Mouse (Mus musculus): ENCODE measurements around the gene Dnajc11. TPM values are rescaled to one million over a fixed set of nuclear protein-coding genes. Genes with fewer than 3 reads are reported as not detected.

Gene Dnajc11
- polyA plus RNA-seq (2014; fragmentation: Illumina TruSeq; extraction: RNeasy Lipid Tissue Mini Kit (QIAGEN cat#74804); ENCODE audit: low read depth, low replicate concordance), result 47.2 TPM

DNA sequence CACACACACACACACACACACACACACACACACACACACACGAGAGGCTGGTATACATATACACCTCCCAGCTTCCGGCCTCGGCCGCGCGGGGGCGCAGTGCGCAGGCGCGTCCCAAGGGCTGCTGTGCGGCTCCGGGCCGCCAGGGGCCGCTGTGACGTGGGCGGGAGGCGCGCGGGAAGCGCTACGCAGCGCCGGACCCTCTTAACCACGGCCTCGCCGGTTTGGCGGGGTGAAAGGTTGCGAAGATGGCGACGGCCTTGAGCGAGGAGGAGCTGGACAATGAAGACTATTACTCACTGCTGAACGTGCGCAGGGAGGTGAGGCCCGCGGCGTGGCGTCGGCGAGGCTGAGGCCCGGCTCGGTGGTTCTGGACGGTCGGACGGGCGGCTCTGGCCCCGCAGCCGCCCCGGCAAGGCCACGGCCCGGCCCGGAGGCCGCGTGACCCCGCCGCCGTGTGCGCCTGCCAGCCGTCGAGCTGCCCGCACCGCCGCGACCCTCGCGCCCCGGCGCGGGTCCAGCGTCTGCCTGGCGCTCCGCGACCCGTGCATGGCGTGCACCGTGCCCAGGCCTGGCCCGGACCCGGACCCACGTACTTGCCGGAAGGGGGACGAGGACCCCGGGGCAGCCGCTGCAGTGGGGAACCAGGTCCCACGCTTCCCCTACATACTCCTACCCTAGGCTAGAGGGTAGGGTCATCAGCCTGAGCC lies at the start of gene Dnajc11:
TSS of gene Dnajc11 (plus strand) at position 187 of the 710 bp plus-strand sequence.

DNA sequence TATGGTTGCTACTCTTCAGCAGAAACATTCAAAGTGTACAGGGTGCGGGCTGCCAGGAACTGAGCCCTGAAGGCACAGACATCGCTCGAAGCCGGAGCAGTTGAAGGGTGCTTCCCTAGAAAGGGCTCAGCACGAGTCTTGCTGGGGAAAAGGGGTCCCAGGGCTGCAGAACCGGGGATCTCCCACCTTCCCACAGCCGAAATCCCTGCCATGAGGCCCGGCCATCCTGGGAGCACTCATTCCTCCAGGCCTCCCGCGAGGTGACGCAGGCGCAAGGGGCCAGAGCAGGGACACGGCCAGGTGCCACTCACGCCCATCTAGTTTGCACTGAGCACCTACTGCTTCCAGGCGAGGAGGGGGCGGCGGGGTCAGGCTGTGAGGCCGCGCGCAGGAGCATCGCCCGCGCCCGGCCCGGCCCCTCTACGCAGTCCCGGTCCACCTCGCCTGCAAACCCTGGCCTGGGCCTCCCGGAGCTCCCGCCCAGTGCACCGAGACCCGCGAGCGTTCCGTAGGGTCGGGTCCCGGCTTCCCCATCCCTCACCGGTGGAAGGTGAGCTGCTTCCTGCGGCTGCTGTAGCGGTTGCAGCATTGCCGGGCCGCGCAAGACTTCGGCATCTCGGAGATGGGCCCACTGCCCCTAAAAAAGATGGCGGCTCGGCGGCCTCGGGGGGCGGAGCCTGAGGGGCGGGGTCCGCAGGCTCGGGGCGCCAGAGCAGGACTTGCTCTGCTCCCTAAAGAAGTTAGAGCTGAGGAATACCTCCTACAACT lies 55.0 kb downstream of the Dnajc11 start, which contains the start of gene Thap3:
TSS of gene Thap3 (minus strand) at position 656 of the 768 bp plus-strand sequence.

DNA sequence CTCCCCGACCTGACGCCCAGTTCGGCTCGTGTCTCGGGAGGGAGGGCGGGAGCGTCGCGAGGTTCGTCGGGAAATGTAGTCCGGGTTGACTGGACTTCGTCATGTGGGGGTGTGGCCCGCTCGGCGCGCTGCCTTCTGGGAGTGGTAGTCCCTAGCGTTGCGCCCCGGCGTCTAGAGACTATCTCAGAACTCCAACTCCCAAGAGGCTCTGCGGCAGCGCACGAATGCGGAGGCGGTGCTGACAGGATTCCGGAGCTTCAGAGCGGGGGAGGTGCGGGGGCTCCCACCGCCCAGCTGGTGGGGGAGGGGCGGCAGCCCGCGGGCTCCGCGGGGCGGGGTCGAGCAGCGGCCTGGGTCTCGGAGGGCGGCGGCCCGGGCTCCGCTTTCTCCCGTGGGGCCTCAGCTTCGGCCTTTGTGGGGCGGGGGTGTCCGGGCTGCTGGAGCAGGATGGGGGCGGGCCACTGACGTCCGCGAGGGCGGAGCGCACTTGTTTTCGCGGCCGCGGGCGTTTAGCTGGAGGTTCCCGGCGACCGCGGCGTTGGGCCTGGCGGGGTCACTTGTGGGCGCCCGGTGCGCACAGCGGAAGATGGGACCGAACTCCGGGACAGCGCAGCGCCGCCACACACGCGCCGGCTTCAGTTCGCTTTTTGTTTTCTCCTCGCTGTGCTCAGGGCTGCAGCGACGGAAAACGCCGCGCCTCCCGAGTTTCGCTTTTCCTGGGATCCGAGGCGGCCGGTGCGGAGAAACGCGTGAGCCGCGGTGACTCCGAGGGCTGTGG lies 62.9 kb downstream of the Dnajc11 start, which contains the start of gene Phf13:
TSS of gene Phf13 (minus strand) at position 86 of the 778 bp plus-strand sequence.

DNA sequence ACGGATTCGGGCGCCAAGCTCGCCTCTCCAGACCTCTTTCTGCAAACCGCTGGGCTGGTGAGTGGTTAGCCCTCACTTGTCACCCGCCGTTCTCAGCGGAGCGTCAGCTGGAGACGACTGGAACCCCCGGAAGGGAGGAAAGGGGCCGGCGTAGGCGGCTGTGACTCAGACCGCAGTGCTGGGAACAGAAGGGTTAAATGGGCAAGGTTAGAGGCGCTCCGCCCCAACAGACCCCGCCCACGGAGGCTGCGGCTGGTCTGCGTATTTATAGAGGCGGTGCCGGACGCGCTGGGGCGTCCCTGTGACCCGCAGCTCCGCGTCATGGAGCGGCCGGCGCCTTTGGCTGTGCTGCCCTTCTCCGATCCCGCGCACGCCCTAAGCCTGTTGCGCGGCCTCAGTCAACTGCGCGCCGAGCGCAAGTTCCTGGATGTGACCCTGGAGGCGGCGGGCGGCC lies 75.2 kb downstream of the Dnajc11 start, which contains the start of gene Klhl21:
TSS of gene Klhl21 (plus strand) at position 182 of the 454 bp plus-strand sequence.

DNA sequence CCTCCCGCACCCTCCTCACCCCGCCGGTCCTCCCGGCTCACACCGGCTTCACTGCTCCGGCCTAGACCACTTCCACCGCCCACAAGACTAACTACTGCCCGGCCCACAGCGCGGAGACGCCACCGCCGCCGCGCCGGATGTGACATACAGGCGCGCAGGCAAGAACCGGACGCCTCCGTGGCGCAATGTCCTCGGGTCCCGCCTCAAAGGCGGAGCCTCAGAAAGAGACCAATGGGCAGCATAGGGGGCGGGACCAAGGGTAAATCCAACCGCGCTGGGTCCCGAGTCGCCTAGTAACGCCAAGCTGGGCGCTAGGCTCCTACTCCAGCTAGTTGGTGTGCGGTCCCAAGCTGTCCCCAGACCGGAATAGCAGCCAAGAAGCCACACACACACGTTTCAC lies 94.0 kb downstream of the Dnajc11 start, which contains the start of gene Zbtb48:
TSS of gene Zbtb48 (minus strand) at position 148 of the 400 bp plus-strand sequence.

Other genes starting within 250 kb of the Dnajc11 start
- 173 TPM for gene Camta1, start 71.8 kb upstream of the Dnajc11 start, polyA plus RNA-seq (2014; fragmentation: Illumina TruSeq; extraction: RNeasy Lipid Tissue Mini Kit (QIAGEN cat#74804); ENCODE audit: low read depth, low replicate concordance)
- 21.9 TPM for gene Thap3, start 55.3 kb downstream of the Dnajc11 start, polyA plus RNA-seq (2014; fragmentation: Illumina TruSeq; extraction: RNeasy Lipid Tissue Mini Kit (QIAGEN cat#74804); ENCODE audit: low read depth, low replicate concordance)
- gene Phf13, start 62.6 kb downstream of the Dnajc11 start, polyA plus RNA-seq (2014; fragmentation: Illumina TruSeq; extraction: RNeasy Lipid Tissue Mini Kit (QIAGEN cat#74804); ENCODE audit: low read depth, low replicate concordance), result 4.6 TPM
- gene Klhl21, start 75.1 kb downstream of the Dnajc11 start, polyA plus RNA-seq (2014; fragmentation: Illumina TruSeq; extraction: RNeasy Lipid Tissue Mini Kit (QIAGEN cat#74804); ENCODE audit: low read depth, low replicate concordance), result 52.0 TPM
- gene Zbtb48, start 94.0 kb downstream of the Dnajc11 start, polyA plus RNA-seq (2014; fragmentation: Illumina TruSeq; extraction: RNeasy Lipid Tissue Mini Kit (QIAGEN cat#74804); ENCODE audit: low read depth, low replicate concordance), result 7.9 TPM
- not detected for gene Tas1r1, start 104.9 kb downstream of the Dnajc11 start, polyA plus RNA-seq (2014; fragmentation: Illumina TruSeq; extraction: RNeasy Lipid Tissue Mini Kit (QIAGEN cat#74804); ENCODE audit: low read depth, low replicate concordance)
- gene Nol9, start 105.6 kb downstream of the Dnajc11 start, polyA plus RNA-seq (2014; fragmentation: Illumina TruSeq; extraction: RNeasy Lipid Tissue Mini Kit (QIAGEN cat#74804); ENCODE audit: low read depth, low replicate concordance), result 8.8 TPM
- gene Plekhg5, start 138.8 kb downstream of the Dnajc11 start, polyA plus RNA-seq (2014; fragmentation: Illumina TruSeq; extraction: RNeasy Lipid Tissue Mini Kit (QIAGEN cat#74804); ENCODE audit: low read depth, low replicate concordance), result 13.4 TPM
- gene Tnfrsf25, start 182.2 kb downstream of the Dnajc11 start, polyA plus RNA-seq (2014; fragmentation: Illumina TruSeq; extraction: RNeasy Lipid Tissue Mini Kit (QIAGEN cat#74804); ENCODE audit: low read depth, low replicate concordance), result 2.9 TPM
- 3.5 TPM for gene Espn, start 218.7 kb downstream of the Dnajc11 start, polyA plus RNA-seq (2014; fragmentation: Illumina TruSeq; extraction: RNeasy Lipid Tissue Mini Kit (QIAGEN cat#74804); ENCODE audit: low read depth, low replicate concordance)
- gene Hes2, start 225.2 kb downstream of the Dnajc11 start, polyA plus RNA-seq (2014; fragmentation: Illumina TruSeq; extraction: RNeasy Lipid Tissue Mini Kit (QIAGEN cat#74804); ENCODE audit: low read depth, low replicate concordance), result not detected
- 86.4 TPM for gene Acot7, start 244.4 kb downstream of the Dnajc11 start, polyA plus RNA-seq (2014; fragmentation: Illumina TruSeq; extraction: RNeasy Lipid Tissue Mini Kit (QIAGEN cat#74804); ENCODE audit: low read depth, low replicate concordance)